Mouse (Mus musculus) stomach, postnatal 0 days (tissue): ENCODE measurements around the gene Ern1.

Experiments used
- CTCF ChIP-seq: IDR thresholded peaks from 2 replicates; pipeline ENCODE4 v1.5.1; 2016; ENCODE audit warnings: antibody characterized with exemption, low read depth, mild to moderate bottlenecking, moderate library complexity
- EP300 ChIP-seq: optimal IDR thresholded peaks from 2 replicates; pipeline ENCODE3; 2016; ENCODE audit warnings: antibody characterized with exemption

- TF ChIP-seq CTCF (no peak), EP300 (no peak)
Observed at GRCm38 (mm10) chr11:106484875-106485274, 2.8 kb downstream of the Ern1 start.
